Mouse (Mus musculus) embryonic facial prominence, embryonic 14.5 days (tissue): ENCODE measurements around the gene Klk10. TPM values are rescaled to one million over a fixed set of nuclear protein-coding genes. Genes with fewer than 3 reads are reported as not detected.

Experiments
- ATAC-seq: fragments of 200-750 bp; cut with Nextera tagmentation; 2 replicates; pipeline ENCODE4 v1.8.0; 2017; ENCODE audit warnings: low read depth, moderate number of reproducible peaks, moderate TSS enrichment
- DNase-seq: peaks from one replicate; pipeline ENCODE4 v3.0.0-alpha.2; 2015; ENCODE audit warnings: low spot score
- H3K27ac ChIP-seq: fragments of 300-500 bp; sonication (generic); replicated peaks from 2 replicates; pipeline ENCODE4 v1.5.1; 2014; ENCODE audit warnings: low read depth, mild to moderate bottlenecking, low read length, moderate library complexity
- H3K27me3 ChIP-seq: fragments of 300-500 bp; sonication (generic); replicated peaks from 2 replicates; pipeline ENCODE4 v1.6.1; 2014; ENCODE audit warnings: low read length; ENCODE audit not compliant: control insufficient read depth, insufficient read depth
- H3K36me3 ChIP-seq: fragments of 300-500 bp; sonication (generic); 2 replicates; pipeline ENCODE4 v1.6.1; 2014; ENCODE audit warnings: low read length, mixed read lengths; ENCODE audit not compliant: control insufficient read depth, insufficient read depth
- H3K4me1 ChIP-seq: fragments of 300-500 bp; sonication (generic); 2 replicates; pipeline ENCODE4 v1.6.1; 2014; ENCODE audit warnings: antibody characterized with exemption, low read length; ENCODE audit not compliant: control insufficient read depth, insufficient read depth
- H3K4me2 ChIP-seq: fragments of 300-500 bp; sonication (generic); 2 replicates; pipeline ENCODE4 v1.6.1; 2014; ENCODE audit warnings: low read depth, mild to moderate bottlenecking, low read length, moderate library complexity, mixed read lengths
- H3K4me3 ChIP-seq: fragments of 300-500 bp; sonication (generic); 2 replicates; pipeline ENCODE4 v1.5.1; 2014; ENCODE audit warnings: low read depth, mild to moderate bottlenecking, low read length
- H3K9ac ChIP-seq: fragments of 300-500 bp; sonication (generic); 2 replicates; pipeline ENCODE4 v1.6.1; 2014; ENCODE audit warnings: low read depth, mild to moderate bottlenecking, low read length, moderate library complexity, mixed read lengths
- H3K9me3 ChIP-seq: fragments of 300-500 bp; sonication (generic); 2 replicates; pipeline ENCODE4 v1.6.1; 2016; ENCODE audit warnings: low read length; ENCODE audit not compliant: control insufficient read depth
- WGBS: fragments of 180-500 bp; shearing (Covaris S2); extraction: QIAGEN DNeasy Blood & Tissue Kit; methylation state at CpG from one replicate; pipeline ENCODE4 v1.1.7; 2014; 5-methylcytosine and 5-hydroxymethylcytosine counted together
- polyA plus RNA-seq: library from polyadenylated mRNA; unstranded; fragments of >200 nt; fragmentation: Nextera tagmentation; extraction: Ambion mirVana; gene quantifications from 2 replicates; pipeline ENCODE4 v1.2.1, GENCODE M21; 2014

Klk10 gene
- polyA plus RNA-seq: 8.8 and 17.2 TPM in 2 replicates

DNA sequence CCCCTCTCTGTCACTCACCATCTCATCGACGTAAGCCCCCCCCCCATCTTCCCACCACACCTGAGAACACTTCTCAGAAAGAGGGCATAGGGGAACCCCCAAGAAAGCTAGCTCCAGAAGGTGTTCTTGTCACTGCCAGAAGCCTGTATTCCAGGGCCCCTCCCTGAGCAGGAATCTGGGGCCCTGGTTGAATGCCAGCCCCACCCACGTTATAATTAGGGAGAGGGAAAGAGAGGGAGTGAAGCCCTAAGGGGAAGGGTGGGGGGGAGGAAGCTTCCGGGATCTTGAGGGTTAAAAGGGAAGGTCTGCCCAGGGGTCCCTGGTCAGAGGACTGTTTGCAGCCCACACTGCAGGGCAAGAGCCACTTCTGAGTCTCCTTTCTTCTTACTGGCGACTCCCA, at the start of gene Klk10:
Gene Klk10 (plus strand): TSS at position 290 of the 400 bp plus-strand sequence.
- Histone ChIP-seq H3K4me2 (no peak within 1 kb of the TSS), H3K27me3 (peaks cover 8% of the 10 kb centered on the region; the same call in 1 of the 2 replicates), H3K4me1 (no peaks in the 10 kb centered on the region), H3K9me3 (no peaks in the 10 kb centered on the region), H3K9ac (no peak within 1 kb of the TSS), H3K27ac (no peak within 1 kb of the TSS), H3K36me3 (no peaks in the 10 kb centered on the region), H3K4me3 (no peak within 1 kb of the TSS)
- WGBS: 32% methylated on average over 5 of the region's 5 CpGs
- ATAC-seq: no peak
- DNase-seq: no peak

DNA sequence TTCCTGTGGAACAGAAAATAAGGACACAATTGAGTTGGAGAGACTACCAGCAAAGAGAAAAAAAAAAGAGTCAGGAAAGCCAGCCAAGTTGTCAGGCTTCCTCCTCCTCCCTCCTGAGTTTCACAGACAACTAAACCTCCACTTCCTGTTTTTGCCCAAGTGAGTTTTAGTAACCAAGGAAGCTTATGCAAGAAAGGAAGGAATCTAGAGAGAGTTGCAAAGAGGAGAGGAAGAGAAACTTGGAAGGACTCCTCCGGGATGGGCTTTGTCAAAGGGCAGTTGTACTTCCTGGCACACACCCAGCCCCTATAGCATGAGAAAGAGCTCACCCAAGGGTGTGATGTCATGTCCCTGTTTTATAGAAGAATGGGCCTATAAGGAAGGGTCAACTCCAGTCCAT, 33.0 kb upstream of the Klk10 start:
- Histone ChIP-seq H3K27ac (no peak overlapping the region), H3K9me3 (no peaks in the 10 kb centered on the region), H3K4me3 (no peak overlapping the region), H3K4me1 (no peaks in the 10 kb centered on the region), H3K36me3 (no peaks in the 10 kb centered on the region), H3K9ac (no peak overlapping the region), H3K27me3 (no peaks in the 10 kb centered on the region), H3K4me2 (no peak overlapping the region)
- ATAC-seq (no peak), DNase-seq (peak; percentile 5)
- WGBS: 65% methylated on average over 1 of the region's 1 CpGs

DNA sequence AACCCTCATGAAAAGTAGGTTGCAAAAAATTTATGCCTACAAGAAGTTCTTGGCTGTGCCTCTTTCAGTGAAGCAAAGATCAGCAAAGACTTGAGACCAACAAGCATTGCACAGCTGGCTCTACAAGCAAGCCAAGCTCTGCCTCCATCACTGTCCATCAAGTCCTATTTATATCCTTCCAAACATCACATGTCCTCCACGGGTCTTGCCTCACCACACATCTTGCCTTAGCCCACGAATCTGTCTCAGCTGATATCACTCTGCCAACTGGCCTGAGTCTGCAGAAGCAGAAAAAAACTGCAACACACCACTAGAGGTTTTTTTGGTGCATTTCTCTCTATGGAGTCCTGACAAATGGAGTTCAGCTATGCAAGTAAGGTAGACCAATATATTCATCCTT, 28.0 kb upstream of the Klk10 start:
- ATAC-seq (no peak), DNase-seq (no peak)
- WGBS: 70% methylated on average over 2 of the region's 2 CpGs
- H3K9me3 ChIP-seq: no peaks in the 10 kb centered on the region
- H3K27me3 ChIP-seq: no peaks in the 10 kb centered on the region
- H3K9ac ChIP-seq: no peak overlapping the region
- H3K4me2 ChIP-seq: no peak overlapping the region
- no peak overlapping the region for H3K27ac ChIP-seq
- H3K4me3 ChIP-seq: no peak overlapping the region
- no peaks in the 10 kb centered on the region for H3K4me1 ChIP-seq
- no peaks in the 10 kb centered on the region for H3K36me3 ChIP-seq

DNA sequence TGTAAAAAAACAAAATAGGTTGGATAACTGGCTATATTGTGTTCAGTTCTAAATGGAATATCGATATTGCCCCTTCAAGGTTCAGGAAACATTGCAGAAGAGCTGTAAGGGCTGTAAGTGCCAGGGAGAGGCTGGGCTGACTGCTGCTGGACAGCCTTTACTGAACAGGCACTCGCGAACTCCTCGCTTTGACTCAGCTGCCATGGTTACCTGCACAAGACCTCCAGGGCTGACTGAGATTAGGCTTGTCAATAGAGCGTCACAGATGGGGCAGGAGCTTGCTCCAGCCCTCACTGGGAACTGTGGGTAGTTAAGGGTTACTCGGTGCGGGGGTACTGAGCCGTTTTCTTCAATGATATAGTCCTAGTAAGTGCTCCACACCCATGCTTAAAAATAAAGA, 14.4 kb upstream of the Klk10 start:
- no peak for ATAC-seq
- no peaks in the 10 kb centered on the region for H3K9me3 ChIP-seq
- 51% methylated on average over 8 of the region's 8 CpGs for WGBS
- no peaks in the 10 kb centered on the region for H3K4me1 ChIP-seq
- no peak overlapping the region for H3K27ac ChIP-seq
- no peaks in the 10 kb centered on the region for H3K27me3 ChIP-seq
- H3K9ac ChIP-seq: no peak overlapping the region
- no peak for DNase-seq
- H3K4me3 ChIP-seq: no peak overlapping the region
- H3K36me3 ChIP-seq: no peaks in the 10 kb centered on the region
- H3K4me2 ChIP-seq: no peak overlapping the region

DNA sequence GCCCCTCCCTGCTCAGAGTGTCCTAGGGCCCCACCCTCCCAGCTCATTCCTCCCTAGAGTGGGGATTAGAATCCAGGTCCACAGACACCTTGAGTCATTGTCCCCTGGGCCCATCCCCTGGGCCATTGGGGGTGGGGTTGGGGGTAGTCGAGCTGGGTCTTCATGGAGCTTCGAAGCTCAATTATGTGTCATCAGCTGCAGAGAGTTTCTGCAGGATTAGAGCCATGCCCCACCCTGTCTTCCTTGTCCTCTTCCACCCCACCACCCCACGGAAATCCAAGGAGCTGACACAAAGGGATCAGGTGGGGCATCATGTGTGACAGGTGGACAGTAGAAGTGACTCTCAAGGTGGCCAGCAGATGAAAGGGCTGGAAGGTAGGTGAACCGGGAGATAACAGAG, 12.2 kb upstream of the Klk10 start, which contains the start of gene Klk12:
Gene Klk12 (plus strand): TSS at position 301 of the 400 bp plus-strand sequence.
- H3K36me3 ChIP-seq: no peaks in the 10 kb centered on the region
- H3K9ac ChIP-seq: no peak within 1 kb of the TSS
- no peak within 1 kb of the TSS for H3K4me2 ChIP-seq
- no peaks in the 10 kb centered on the region for H3K27me3 ChIP-seq
- H3K4me3 ChIP-seq: no peak within 1 kb of the TSS
- peak; percentile 12; the same call in 1 of the 2 replicates for ATAC-seq
- H3K4me1 ChIP-seq: no peaks in the 10 kb centered on the region
- DNase-seq: no peak
- WGBS: 74% methylated on average over 4 of the region's 4 CpGs
- no peaks in the 10 kb centered on the region for H3K9me3 ChIP-seq
- H3K27ac ChIP-seq: no peak within 1 kb of the TSS

DNA sequence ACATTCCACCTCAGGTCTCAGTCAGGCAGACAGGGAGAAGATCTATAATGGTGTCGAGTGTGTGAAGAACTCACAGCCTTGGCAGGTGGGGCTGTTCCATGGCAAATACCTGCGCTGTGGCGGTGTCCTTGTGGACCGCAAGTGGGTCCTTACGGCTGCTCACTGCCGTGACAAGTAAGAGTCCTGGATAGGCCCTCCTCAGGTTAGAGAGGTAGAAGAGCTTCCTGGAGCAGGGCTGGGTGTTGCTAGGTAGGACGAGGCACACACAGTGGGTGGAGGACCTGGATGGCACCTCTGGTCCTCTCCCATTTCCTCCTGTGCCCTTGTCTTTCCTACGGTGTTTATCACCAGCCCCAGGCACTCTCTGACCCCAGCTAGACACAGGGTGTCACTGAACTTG, 11.2 kb upstream of the Klk10 start:
- Histone ChIP-seq H3K4me1 (0 out of 2 replicates have a peak, but pooled peaks cover under 1% of the 10 kb centered on the region), H3K9ac (no peak overlapping the region), H3K4me3 (no peak overlapping the region), H3K36me3 (no peaks in the 10 kb centered on the region), H3K27ac (no peak overlapping the region), H3K9me3 (no peaks in the 10 kb centered on the region), H3K4me2 (no peak overlapping the region), H3K27me3 (no peaks in the 10 kb centered on the region)
- 88% methylated on average over 8 of the region's 8 CpGs for WGBS
- DNase-seq: no peak
- no peak for ATAC-seq

DNA sequence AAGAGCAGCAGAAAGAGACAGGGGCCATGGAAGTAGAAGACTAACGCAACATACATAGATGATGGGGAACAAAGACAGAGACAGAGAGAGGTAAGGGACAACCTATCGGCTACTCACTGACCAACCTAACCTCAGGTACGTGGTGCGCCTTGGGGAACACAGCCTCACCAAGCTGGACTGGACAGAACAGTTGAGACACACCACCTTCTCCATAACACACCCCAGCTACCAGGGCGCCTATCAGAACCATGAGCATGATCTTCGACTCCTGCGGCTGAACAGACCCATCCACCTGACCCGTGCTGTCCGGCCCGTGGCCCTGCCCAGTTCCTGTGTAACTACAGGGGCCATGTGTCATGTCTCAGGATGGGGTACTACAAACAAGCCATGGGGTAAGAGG, 10.1 kb upstream of the Klk10 start:
- Histone ChIP-seq H3K9ac (no peak overlapping the region), H3K4me3 (no peak overlapping the region), H3K27me3 (no peaks in the 10 kb centered on the region), H3K27ac (no peak overlapping the region), H3K4me1 (0 out of 2 replicates have a peak, but pooled peaks cover 2% of the 10 kb centered on the region), H3K36me3 (no peaks in the 10 kb centered on the region), H3K9me3 (no peaks in the 10 kb centered on the region), H3K4me2 (no peak overlapping the region)
- 96% methylated on average over 10 of the region's 10 CpGs for WGBS
- DNase-seq: no peak
- no peak for ATAC-seq

DNA sequence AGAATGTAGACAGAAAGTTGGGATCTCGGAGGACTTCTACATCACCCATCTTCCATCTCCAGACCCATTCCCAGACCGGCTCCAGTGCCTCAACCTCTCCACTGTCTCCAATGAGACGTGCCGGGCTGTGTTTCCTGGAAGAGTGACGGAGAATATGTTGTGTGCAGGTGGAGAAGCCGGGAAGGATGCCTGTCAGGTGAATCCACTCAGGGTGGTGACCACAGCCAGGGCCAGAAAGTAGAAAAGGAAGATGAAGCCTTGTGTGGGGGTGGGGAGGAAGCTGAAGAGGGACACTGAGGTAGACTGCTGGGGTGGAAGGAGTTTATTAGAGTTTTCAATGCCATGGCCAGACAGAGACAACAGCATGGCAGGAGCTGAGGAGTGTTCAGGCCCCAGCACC, 8.9 kb upstream of the Klk10 start:
- no peak for ATAC-seq

DNA sequence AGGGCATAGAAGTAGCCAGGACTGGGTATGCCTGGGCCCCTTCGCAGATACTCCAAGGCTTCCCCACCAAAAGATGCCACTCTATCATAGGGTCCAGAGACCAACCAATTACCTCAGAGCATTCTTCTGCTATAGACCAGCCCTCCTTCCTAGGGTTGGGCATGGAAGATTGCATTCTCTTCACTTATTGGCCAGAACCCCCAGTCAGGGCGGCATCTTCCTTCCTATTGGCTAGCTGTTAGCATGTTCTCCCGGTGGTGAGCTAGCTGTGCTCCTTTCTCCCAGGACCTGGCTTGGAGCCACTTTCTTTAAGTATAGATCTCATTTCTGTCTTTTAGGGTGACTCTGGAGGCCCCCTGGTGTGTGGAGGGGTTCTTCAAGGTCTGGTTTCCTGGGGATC, 7.9 kb upstream of the Klk10 start:
- Histone ChIP-seq H3K4me1 (0 out of 2 replicates have a peak, but pooled peaks cover 2% of the 10 kb centered on the region), H3K4me3 (no peak overlapping the region), H3K36me3 (no peaks in the 10 kb centered on the region), H3K27ac (no peak overlapping the region), H3K27me3 (no peaks in the 10 kb centered on the region), H3K4me2 (no peak overlapping the region), H3K9me3 (no peaks in the 10 kb centered on the region), H3K9ac (no peak overlapping the region)
- DNase-seq (no peak), ATAC-seq (no peak)
- WGBS: 76% methylated on average over 3 of the region's 3 CpGs

More for the DNA sequence above, 8.9 kb upstream of the Klk10 start:
- Histone ChIP-seq H3K9me3 (no peaks in the 10 kb centered on the region), H3K9ac (no peak overlapping the region), H3K36me3 (no peaks in the 10 kb centered on the region), H3K27ac (no peak overlapping the region), H3K4me3 (no peak overlapping the region), H3K4me1 (0 out of 2 replicates have a peak, but pooled peaks cover 2% of the 10 kb centered on the region), H3K4me2 (no peak overlapping the region), H3K27me3 (no peaks in the 10 kb centered on the region)
- 93% methylated on average over 6 of the region's 6 CpGs for WGBS
- DNase-seq: no peak
